Mouse (Mus musculus) lung, postnatal 0 days (tissue): ENCODE data around the gene Birc6.

Source experiments
- CTCF ChIP-seq: IDR thresholded peaks from 2 replicates; pipeline ENCODE4 v1.5.1; 2016; ENCODE audit warnings: antibody characterized with exemption, mild to moderate bottlenecking
- EP300 ChIP-seq: IDR thresholded peaks from 2 replicates; pipeline ENCODE4 v1.6.1; 2016; ENCODE audit warnings: antibody characterized with exemption, mild to moderate bottlenecking, control low read depth

DNA sequence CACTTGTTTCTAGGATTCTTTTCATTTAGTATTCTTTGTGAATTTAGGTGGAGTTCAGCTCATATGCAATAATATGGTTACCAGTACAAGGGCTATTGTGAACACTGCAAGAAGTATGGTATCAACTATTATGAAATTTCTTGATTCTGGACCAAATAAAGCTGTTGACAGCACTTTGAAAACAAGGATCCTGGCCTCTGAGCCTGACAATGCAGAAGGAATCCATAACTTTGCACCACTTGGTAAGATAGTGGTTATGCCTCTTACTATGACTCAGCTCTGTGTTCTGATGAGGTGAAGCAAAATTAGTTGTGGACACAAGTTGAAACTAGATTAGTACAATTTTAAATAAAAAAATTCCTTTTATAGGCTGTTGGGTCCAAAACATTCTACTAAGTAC, 114.3 kb downstream of the Birc6 start:
- TF ChIP-seq CTCF (no peak), EP300 (no peak)
